Mouse (Mus musculus): ENCODE measurements at regions not wholly inside any gene's neighbourhood (a gene's known extent, or its start where the extent isn't known, plus 50 kb on each side); places are given as distances from the start of the nearest gene placed in this dataset.
A peak's percentile ranks its signal among the peaks of the same experiment; 100 is the strongest.

DNA sequence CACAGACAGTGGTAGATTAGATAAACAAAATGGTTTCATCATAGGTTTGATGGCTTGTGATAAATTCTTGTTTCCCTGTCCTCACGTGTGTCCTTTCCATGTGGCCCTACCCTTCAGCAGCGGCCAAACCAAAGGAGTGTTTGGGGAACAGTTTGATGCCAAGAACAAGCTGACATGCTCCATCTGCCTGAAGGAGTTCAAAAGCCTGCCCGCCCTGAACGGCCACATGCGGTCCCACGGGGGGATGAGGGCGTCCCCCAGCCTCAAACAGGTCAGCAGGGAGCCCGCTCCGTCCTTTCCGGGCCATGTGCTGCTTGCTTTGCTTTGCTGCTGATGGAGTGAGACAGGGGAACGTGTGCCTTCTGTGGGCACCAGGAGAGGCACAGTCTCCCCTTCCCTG lies 51.0 kb upstream of the Mrps10 start:
- H3K4me1 ChIP-seq: no peaks in the 10 kb centered on the region
- H3K4me2 ChIP-seq: no peak overlapping the region
- ATAC-seq (replicated peaks): no peak
- no peaks in the 10 kb centered on the region for H3K27me3 ChIP-seq (replicated peaks)
- H3K27ac ChIP-seq: no peak overlapping the region
- H3K9me3 ChIP-seq: no peaks in the 10 kb centered on the region
- no peak overlapping the region for H3K4me3 ChIP-seq
- H3K9ac ChIP-seq: no peak overlapping the region
- peaks cover 12% of the 10 kb centered on the region; the same call in 1 of the 2 replicates for H3K36me3 ChIP-seq (replicated peaks)
- 90% methylated on average over 11 of the region's 11 CpGs for WGBS

DNA sequence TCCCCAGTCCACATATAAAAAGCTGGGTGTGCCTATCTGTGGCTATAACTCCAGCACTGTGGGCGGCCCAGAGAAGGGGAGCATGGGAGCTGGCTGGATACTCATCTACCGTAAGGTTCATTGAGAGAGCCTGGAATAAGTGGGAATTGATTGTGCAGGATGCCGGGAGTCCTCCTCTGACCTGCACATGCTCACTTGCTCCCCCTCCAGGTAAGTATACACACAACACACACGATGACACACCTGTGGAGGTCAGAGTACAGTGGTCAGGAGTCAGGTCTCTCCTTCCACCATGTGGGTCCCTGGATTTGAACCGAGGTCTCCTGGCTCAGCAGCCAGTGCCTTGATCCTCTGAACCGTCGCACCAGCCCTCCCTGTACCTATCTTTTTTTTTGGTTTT lies 55.5 kb upstream of the Mrps10 start:
- no peak for ATAC-seq (replicated peaks)
- Histone ChIP-seq H3K27me3 (replicated peaks) (no peaks in the 10 kb centered on the region), H3K4me3 (no peak overlapping the region), H3K36me3 (replicated peaks) (peaks cover 12% of the 10 kb centered on the region; the same call in 1 of the 2 replicates), H3K27ac (no peak overlapping the region), H3K9ac (no peak overlapping the region), H3K4me1 (no peaks in the 10 kb centered on the region), H3K9me3 (no peaks in the 10 kb centered on the region), H3K4me2 (no peak overlapping the region)
- WGBS: 95% methylated on average over 7 of the region's 7 CpGs

DNA sequence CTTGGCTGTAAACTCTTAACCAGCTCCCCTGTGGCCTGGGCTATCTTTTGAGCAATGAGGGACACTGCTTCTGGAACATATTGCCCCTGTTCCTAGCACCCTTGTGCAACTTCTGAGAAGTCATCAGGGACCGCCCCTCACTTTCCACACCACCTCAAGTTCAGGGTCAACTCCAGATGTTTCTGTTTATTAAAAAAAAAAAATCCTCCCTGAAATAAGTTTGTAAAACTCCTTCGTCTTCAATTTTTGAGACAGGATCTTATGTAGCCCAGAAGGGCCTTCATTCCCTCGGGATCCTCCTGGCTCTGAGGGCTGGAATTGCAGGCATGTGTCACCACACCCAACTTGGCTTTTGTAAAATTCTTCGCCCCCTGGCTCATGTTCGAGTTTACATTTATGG lies 57.4 kb upstream of the Mrps10 start:
- H3K4me1 ChIP-seq: peaks cover 4% of the 10 kb centered on the region
- ATAC-seq (replicated peaks): no peak
- H3K4me3 ChIP-seq: no peak overlapping the region
- peaks cover 12% of the 10 kb centered on the region; the same call in 1 of the 2 replicates for H3K36me3 ChIP-seq (replicated peaks)
- H3K4me2 ChIP-seq: no peak overlapping the region
- WGBS: 90% methylated on average over 5 of the region's 5 CpGs
- H3K27me3 ChIP-seq (replicated peaks): no peaks in the 10 kb centered on the region
- H3K27ac ChIP-seq: no peak overlapping the region
- no peaks in the 10 kb centered on the region for H3K9me3 ChIP-seq
- H3K9ac ChIP-seq: no peak overlapping the region

DNA sequence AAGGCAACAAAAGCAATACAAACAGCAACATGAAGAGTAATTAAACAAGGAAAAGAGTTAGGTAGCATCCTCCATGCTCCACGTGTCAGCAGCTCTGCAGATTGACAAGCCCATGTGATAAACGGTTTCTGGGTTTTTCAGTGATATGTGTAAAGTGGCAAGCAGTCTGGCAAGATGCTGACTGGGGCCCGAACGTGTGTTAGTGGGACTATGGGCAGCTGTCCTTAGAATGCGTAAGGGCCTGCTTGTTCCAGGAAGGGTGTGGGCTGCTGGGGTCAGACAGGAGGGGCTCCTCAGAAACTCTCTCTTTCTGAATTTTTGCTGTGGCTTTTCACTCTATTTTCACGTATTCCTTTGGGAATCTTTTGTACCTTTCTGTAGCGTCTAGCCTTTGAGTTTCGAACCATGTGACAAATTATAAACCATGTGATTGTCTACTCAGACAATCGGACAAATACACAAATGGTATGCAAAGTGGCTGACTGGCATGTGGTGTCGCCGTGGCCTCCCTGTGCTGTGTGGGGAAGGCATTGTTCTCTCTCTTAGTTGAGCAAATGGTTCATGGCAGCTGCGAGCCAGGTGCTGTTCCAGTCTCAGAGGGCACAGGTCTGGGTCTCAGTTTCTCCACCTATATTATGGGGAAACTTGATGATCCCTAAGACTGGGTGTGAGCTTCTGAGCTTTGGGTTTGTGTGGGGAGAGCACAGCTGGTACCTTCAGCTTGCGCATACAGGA lies 62.5 kb upstream of the Mrps10 start:
- Histone ChIP-seq H3K9me3 (no peaks in the 10 kb centered on the region), H3K4me2 (no peak overlapping the region), H3K9ac (no peak overlapping the region), H3K27me3 (replicated peaks) (no peaks in the 10 kb centered on the region), H3K4me3 (no peak overlapping the region), H3K4me1 (peaks cover 32% of the 10 kb centered on the region), H3K27ac (no peak overlapping the region), H3K36me3 (replicated peaks) (no peaks in the 10 kb centered on the region)
- 35% methylated on average over 13 of the region's 13 CpGs for WGBS
- no peak; the same call in 1 of the 2 replicates for ATAC-seq (replicated peaks)

DNA sequence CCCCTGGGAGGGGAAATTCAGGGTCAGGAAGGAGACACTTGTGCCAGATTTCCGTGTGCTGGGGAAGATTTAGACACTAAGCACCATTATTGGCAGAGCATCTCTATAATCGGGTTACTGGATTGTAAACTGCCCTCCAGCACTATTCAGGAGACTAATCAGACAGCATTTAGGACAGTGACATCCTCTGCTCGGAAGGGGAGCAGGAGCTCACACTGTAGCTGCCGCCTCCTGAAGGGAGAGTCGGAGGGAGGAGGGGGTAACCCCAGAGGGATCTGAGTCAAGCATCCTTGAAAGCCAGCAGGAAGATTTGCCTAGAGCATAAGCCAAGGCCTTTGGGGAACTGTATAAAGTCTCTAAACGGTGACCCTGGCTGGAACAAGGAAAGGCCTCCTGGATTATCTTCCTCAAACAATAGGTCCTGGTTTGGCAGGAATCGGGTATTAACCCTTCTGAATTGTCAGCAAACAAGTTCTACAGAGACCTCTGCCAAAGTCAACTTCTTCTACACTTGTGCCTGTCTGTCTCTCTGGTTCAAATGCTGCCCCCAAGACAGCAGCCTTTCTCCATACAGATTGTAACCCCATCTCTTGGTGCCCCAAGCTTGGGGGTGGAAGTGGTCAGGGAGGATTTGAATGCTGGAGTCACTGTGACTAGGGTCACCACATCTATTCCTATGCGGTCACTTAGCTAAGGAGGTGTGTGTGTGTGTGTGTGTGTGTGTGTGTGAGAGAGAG lies 64.1 kb upstream of the Mrps10 start:
- H3K4me1 ChIP-seq: peaks cover 32% of the 10 kb centered on the region
- no peaks in the 10 kb centered on the region for H3K27me3 ChIP-seq (replicated peaks)
- WGBS: 22% methylated on average over 8 of the region's 8 CpGs
- ATAC-seq (replicated peaks): no peak
- no peaks in the 10 kb centered on the region for H3K36me3 ChIP-seq (replicated peaks)
- H3K27ac ChIP-seq: peak overlapping the region; percentile 30; the same call in 1 of the 2 replicates
- H3K4me2 ChIP-seq: no peak overlapping the region
- no peak overlapping the region for H3K4me3 ChIP-seq
- H3K9ac ChIP-seq: no peak overlapping the region
- no peaks in the 10 kb centered on the region for H3K9me3 ChIP-seq

DNA sequence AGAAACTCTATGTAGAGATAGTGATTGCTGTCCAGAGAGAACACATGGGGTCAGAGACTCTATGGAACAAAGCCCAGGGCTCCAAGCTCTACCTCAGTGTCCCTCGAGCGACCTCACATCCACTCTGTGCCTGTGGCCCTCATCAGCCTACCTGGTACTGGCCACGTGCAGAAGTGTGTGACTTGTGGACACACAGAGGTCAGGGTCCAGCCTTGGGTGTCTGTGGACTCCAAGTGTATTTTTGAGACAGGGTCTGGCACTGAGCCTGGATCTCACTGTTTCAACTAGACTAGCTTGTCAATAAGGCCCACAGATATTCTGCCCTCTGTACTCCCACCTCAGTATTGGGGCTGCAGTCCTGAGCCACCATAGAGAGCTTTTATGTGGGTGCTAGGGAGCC lies 65.1 kb upstream of the Mrps10 start:
- Histone ChIP-seq H3K4me1 (peaks cover 32% of the 10 kb centered on the region), H3K9ac (no peak overlapping the region), H3K27me3 (replicated peaks) (no peaks in the 10 kb centered on the region)

DNA sequence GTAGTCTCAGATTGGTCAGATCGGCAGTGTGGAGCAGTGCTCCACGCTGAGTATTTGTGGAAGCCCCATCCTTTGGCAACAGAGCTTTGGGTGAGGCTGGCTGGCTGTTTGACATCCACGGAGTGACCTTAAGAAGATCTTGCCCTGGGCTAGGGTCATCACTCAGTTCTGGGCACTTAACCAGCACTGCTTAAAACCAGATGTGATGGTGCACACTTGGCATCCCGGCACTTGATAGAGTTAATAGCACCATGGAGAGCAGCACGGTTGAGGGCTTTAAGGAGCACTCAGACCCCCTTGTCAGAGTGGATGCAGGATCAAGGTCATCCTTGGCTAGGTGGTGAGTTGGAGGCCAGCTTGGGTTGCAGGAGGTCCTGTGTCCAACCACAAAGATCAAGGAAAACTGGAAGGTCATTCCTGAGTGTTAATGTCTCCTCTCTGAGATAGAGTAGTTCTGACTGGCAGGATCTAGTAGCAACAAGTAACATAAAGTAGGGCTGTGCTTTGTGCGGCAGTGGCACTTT lies 70.2 kb upstream of the Mrps10 start:
- 94% methylated on average over 6 of the region's 6 CpGs for WGBS
- H3K9me3 ChIP-seq: no peaks in the 10 kb centered on the region
- ATAC-seq (replicated peaks): no peak
- H3K36me3 ChIP-seq (replicated peaks): no peaks in the 10 kb centered on the region
- H3K4me3 ChIP-seq: no peak overlapping the region
- H3K27ac ChIP-seq: no peak overlapping the region
- no peak overlapping the region for H3K9ac ChIP-seq
- H3K4me2 ChIP-seq: no peak overlapping the region
- H3K27me3 ChIP-seq (replicated peaks): no peaks in the 10 kb centered on the region
- H3K4me1 ChIP-seq: peaks cover 16% of the 10 kb centered on the region

More for the DNA sequence above, 65.1 kb upstream of the Mrps10 start:
- no peaks in the 10 kb centered on the region for H3K9me3 ChIP-seq
- no peak overlapping the region for H3K27ac ChIP-seq
- 93% methylated on average over 3 of the region's 3 CpGs for WGBS
- no peak for ATAC-seq (replicated peaks)
- H3K4me2 ChIP-seq: no peak overlapping the region
- no peaks in the 10 kb centered on the region for H3K36me3 ChIP-seq (replicated peaks)
- H3K4me3 ChIP-seq: no peak overlapping the region

DNA sequence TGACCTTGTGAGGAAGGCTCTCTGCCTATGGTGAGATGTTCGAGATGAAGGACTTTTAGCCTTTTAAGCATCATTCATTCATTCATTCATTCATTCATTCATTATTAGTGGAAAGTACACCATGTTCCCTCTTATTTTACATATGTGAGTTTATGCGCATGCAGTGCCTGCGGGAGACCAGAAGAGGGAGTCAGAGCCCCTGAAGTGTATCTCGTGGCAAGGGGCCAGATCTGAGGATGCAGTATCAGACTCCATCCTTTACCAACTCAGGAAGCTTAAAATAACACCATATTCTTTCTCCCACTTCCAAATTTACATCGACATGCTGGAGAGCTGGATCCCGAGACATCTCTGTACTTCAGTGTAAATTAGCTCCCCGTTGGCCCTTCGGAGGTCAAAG lies 70.7 kb upstream of the Mrps10 start:
- H3K36me3 ChIP-seq (replicated peaks): no peaks in the 10 kb centered on the region
- no peak for ATAC-seq (replicated peaks)
- peaks cover 17% of the 10 kb centered on the region for H3K4me1 ChIP-seq
- no peak overlapping the region for H3K4me3 ChIP-seq
- H3K4me2 ChIP-seq: no peak overlapping the region
- H3K9ac ChIP-seq: no peak overlapping the region
- H3K27ac ChIP-seq: no peak overlapping the region
- H3K27me3 ChIP-seq (replicated peaks): no peaks in the 10 kb centered on the region
- no peaks in the 10 kb centered on the region for H3K9me3 ChIP-seq
- WGBS: 92% methylated on average over 8 of the region's 8 CpGs

DNA sequence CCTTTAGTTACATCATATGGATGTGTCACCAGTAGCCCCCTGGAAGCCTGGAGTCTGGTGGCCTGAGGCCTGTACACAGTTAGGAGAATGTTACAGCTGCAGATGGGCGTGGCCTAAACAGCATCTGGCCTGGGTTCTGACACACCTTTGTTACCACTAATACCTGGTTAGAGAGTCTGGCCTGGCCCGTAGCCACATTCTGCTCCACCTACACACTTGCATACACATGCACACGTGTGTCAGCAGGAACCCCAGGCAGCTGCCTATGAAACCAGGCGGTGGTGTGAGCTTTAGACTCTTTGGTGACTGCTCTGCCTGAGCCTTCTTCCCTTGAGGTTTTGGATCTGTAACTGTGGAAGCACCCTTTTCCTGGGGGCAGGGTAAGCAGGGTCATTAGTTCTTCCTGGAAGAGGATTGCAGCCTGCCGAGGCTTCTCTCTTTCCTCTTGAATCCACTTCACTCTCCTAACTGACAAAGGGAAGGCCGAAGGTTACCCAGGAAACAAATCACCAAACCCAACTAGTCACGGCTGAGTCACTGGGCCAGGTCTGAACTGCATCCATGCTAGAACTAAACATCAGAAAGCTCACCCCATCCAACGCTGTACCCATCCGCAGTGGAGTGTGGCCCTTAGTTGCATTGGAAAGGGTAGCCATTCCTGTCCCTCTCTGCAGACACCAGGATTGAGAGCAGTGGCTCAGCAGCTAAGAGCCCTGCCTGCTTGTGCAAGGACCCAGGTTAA lies 71.8 kb upstream of the Mrps10 start:
- 82% methylated on average over 9 of the region's 9 CpGs for WGBS
- no peak for ATAC-seq (replicated peaks)
- no peak overlapping the region for H3K9ac ChIP-seq
- H3K9me3 ChIP-seq: no peaks in the 10 kb centered on the region
- H3K27ac ChIP-seq: no peak overlapping the region
- peaks cover 14% of the 10 kb centered on the region for H3K4me1 ChIP-seq
- no peak overlapping the region for H3K4me2 ChIP-seq
- H3K36me3 ChIP-seq (replicated peaks): no peaks in the 10 kb centered on the region
- no peaks in the 10 kb centered on the region for H3K27me3 ChIP-seq (replicated peaks)
- no peak overlapping the region for H3K4me3 ChIP-seq

DNA sequence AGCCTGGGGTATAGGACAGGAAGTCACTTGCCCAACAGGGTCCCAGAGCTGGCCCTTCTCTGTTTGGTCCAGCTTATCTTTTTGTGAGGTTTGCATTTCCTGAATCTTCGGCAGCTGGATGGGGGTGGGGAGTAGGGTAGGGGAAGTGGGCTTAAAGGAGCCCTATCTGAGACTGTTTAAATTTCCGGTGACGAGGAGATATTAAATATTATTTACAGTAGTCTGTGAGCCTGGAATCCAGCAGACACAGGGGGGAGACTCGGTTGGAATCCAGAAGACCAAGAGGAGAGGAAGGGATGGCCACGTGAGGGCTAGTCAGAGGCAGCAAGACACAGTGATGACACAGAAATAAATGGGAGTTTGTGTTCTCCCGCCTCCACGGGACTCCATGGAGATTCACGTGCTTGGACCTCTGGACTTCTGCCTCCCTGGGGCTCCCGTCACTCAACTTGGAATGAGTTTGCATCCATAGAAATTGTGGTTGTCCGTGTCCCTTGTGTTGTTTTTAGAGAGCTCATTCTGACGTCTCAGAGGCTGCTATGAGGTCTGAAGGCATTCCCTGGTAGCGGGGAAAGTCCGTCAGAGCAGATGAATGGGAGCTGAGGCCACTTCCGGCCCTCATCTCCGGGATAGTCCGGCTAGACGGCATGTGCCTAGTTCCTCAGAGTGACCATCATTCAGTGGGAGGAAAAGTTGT lies 73.2 kb upstream of the Mrps10 start:
- ATAC-seq (replicated peaks): no peak
- WGBS: 75% methylated on average over 17 of the region's 17 CpGs
- Histone ChIP-seq H3K9me3 (no peaks in the 10 kb centered on the region), H3K27me3 (replicated peaks) (no peaks in the 10 kb centered on the region), H3K9ac (no peak overlapping the region), H3K4me3 (no peak overlapping the region), H3K4me2 (no peak overlapping the region), H3K27ac (no peak overlapping the region), H3K4me1 (peaks cover 11% of the 10 kb centered on the region), H3K36me3 (replicated peaks) (no peaks in the 10 kb centered on the region)

DNA sequence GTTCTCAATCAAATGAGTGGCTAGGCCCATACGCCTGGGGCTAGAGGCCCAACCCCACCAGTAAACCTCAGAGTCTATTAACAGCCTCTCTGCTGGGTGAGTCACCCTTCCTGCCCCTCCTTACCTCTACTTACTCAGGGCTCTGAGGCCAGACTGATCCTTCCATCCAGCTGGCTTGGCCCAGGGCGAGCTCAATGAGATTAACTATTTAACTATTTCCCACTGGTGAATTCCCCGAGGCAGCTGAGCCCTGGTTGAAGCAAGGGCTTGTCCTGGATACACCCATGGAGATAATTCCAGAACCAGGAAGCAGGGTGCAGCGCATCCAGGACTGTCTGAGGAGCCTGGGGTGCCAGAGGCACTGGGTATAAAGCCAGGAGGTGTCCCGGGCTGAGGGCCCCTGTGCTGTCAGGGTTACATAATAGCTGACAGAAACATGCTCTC lies 74.6 kb upstream of the Mrps10 start:
- peak; percentile 88 for ATAC-seq (replicated peaks)
- Histone ChIP-seq H3K4me3 (no peak overlapping the region), H3K27ac (peak overlapping the region; percentile 2; the same call in 1 of the 2 replicates), H3K4me2 (no peak overlapping the region), H3K9ac (no peak overlapping the region), H3K4me1 (peaks cover 11% of the 10 kb centered on the region), H3K27me3 (replicated peaks) (no peaks in the 10 kb centered on the region), H3K9me3 (no peaks in the 10 kb centered on the region), H3K36me3 (replicated peaks) (no peaks in the 10 kb centered on the region)
- WGBS: 19% methylated on average over 5 of the region's 5 CpGs

DNA sequence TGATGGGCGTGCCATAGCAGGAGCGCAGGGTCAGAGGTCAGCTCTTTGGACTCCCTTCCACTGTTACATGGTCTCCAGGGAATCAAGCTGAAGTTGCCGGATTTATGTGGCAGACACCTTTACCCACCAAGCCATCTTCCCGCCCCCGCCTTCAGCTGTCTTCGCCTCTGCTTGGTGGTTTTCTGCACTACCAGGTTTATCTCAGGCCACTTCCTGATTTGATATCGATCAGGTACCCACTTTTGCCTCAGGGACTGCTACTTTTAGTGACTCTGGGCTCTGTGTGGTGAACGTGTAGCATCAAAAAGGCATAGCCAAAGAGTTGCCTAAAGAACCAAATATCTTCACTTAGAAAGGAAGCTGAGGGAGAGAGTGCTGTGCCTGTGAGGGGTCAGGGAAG lies 75.5 kb upstream of the Mrps10 start:
- WGBS: 94% methylated on average over 8 of the region's 8 CpGs
- ATAC-seq (replicated peaks): no peak

More for the DNA sequence above, 75.5 kb upstream of the Mrps10 start:
- Histone ChIP-seq H3K4me1 (peaks cover 11% of the 10 kb centered on the region), H3K4me2 (no peak overlapping the region), H3K27me3 (replicated peaks) (no peaks in the 10 kb centered on the region), H3K9me3 (no peaks in the 10 kb centered on the region), H3K9ac (no peak overlapping the region), H3K27ac (no peak overlapping the region), H3K4me3 (no peak overlapping the region), H3K36me3 (replicated peaks) (no peaks in the 10 kb centered on the region)
